Mouse (Mus musculus) liver, embryonic 14.5 days (tissue): ENCODE results near the gene Klhl6.

ENCODE experiments used
- CTCF ChIP-seq: IDR thresholded peaks from 2 replicates; pipeline ENCODE4 v1.5.1; 2016; ENCODE audit warnings: antibody characterized with exemption, low read depth, control low read depth
- EP300 ChIP-seq: IDR thresholded peaks from 2 replicates; pipeline ENCODE4 v1.6.1; 2016; ENCODE audit warnings: antibody characterized with exemption, low read depth

- TF ChIP-seq CTCF, result no peak
- TF ChIP-seq EP300, result no peak
These were observed 2.2 kb upstream of the Klhl6 start for GRCm38 (mm10) chr16:19984884-19985643.
